Mouse (Mus musculus): ENCODE data around the gene AB124611. TPM values are rescaled to one million over a fixed set of nuclear protein-coding genes. Genes with fewer than 3 reads are reported as not detected.
A peak's percentile ranks its signal among the peaks of the same experiment; 100 is the strongest.
"Not testable (repeated sequence)": the region's sequence is repeated elsewhere in the genome, so short reads cannot be mapped to it uniquely, and the experiment has no call there.

AB124611 gene
- polyA plus RNA-seq, 1 experiment from 2014 or later = 0.74 TPM

GRCm38 (mm10) chr9:21511052-21511451 is 14.9 kb upstream of the AB124611 start:
- Histone ChIP-seq H3K27me3 (replicated peaks; ENCODE audit: control insufficient read depth, insufficient read depth, low read length) (no peaks in the 10 kb centered on the region), H3K27ac (ENCODE audit: low read depth, low read length) (0 out of 2 replicates have a peak overlapping the region, but pooled peaks have one; percentile 14), H3K4me1 (ENCODE audit: control insufficient read depth, insufficient read depth, low read length) (peaks cover 10% of the 10 kb centered on the region), H3K9ac (ENCODE audit: low read length) (peak overlapping the region; percentile 61), H3K9me3 (replicated peaks; ENCODE audit: control insufficient read depth, low read length) (no peaks in the 10 kb centered on the region), H3K36me3 (ENCODE audit: control insufficient read depth, insufficient read depth, low read length) (peaks cover 30% of the 10 kb centered on the region), H3K4me3 (ENCODE audit: low read depth, low read length) (peak overlapping the region; percentile 46), H3K4me2 (ENCODE audit: low read length) (peak overlapping the region; percentile 68)
- 81% methylated on average over 9 of the region's 9 CpGs for WGBS
- no peak for DNase-seq (ENCODE audit: low spot score)
- no peak for ATAC-seq

- peaks cover 10% of the 10 kb centered on the region for H3K4me1 ChIP-seq (ENCODE audit: control insufficient read depth, insufficient read depth, low read length)
- no peak for DNase-seq (ENCODE audit: low spot score)
- no peak for ATAC-seq
- H3K4me2 ChIP-seq (ENCODE audit: low read length) = no peak overlapping the region
- WGBS = 97% methylated on average over 4 of the region's 4 CpGs
- H3K27me3 ChIP-seq (replicated peaks; ENCODE audit: control insufficient read depth, insufficient read depth, low read length) = no peaks in the 10 kb centered on the region
- H3K27ac ChIP-seq (ENCODE audit: low read depth, low read length) = no peak overlapping the region
- peaks cover 6% of the 10 kb centered on the region for H3K36me3 ChIP-seq (ENCODE audit: control insufficient read depth, insufficient read depth, low read length)
- H3K9me3 ChIP-seq (replicated peaks; ENCODE audit: control insufficient read depth, low read length) = no peaks in the 10 kb centered on the region
- H3K4me3 ChIP-seq (ENCODE audit: low read depth, low read length) = no peak overlapping the region
- H3K9ac ChIP-seq (ENCODE audit: low read length) = no peak overlapping the region
Observed at GRCm38 (mm10) chr9:21513466-21513865, 12.5 kb upstream of the AB124611 start.

GRCm38 (mm10) chr9:21517947-21518495 is 8.0 kb upstream of the AB124611 start:
- Histone ChIP-seq H3K9me3 (replicated peaks; ENCODE audit: control insufficient read depth, low read length) (no peaks in the 10 kb centered on the region), H3K4me1 (ENCODE audit: control insufficient read depth, insufficient read depth, low read length) (no peaks in the 10 kb centered on the region), H3K27ac (ENCODE audit: low read depth, low read length) (no peak overlapping the region), H3K4me2 (ENCODE audit: low read length) (no peak overlapping the region), H3K9ac (ENCODE audit: low read length) (no peak overlapping the region), H3K27me3 (replicated peaks; ENCODE audit: control insufficient read depth, insufficient read depth, low read length) (no peaks in the 10 kb centered on the region), H3K4me3 (ENCODE audit: low read depth, low read length) (no peak overlapping the region), H3K36me3 (ENCODE audit: control insufficient read depth, insufficient read depth, low read length) (no peaks in the 10 kb centered on the region)
- WGBS = 82% methylated on average over 6 of the region's 6 CpGs
- ATAC-seq (no peak), DNase-seq (ENCODE audit: low spot score) (no peak)

GRCm38 (mm10) chr9:21518690-21519089 is 7.3 kb upstream of the AB124611 start:
- H3K4me2 ChIP-seq (ENCODE audit: low read length); H3K9me3 ChIP-seq (replicated peaks; ENCODE audit: control insufficient read depth, low read length); H3K9ac ChIP-seq (ENCODE audit: low read length); DNase-seq (ENCODE audit: low spot score); H3K4me1 ChIP-seq (ENCODE audit: control insufficient read depth, insufficient read depth, low read length); H3K4me3 ChIP-seq (ENCODE audit: low read depth, low read length); H3K36me3 ChIP-seq (ENCODE audit: control insufficient read depth, insufficient read depth, low read length); H3K27me3 ChIP-seq (replicated peaks; ENCODE audit: control insufficient read depth, insufficient read depth, low read length); ATAC-seq; H3K27ac ChIP-seq (ENCODE audit: low read depth, low read length): not testable (repeated sequence)
- WGBS = 84% methylated on average over 6 of the region's 6 CpGs

GRCm38 (mm10) chr9:21525142-21525936 is 637 bp upstream of the AB124611 start:
- H3K4me3 ChIP-seq (ENCODE audit: low read depth, low read length) = no peak overlapping the region
- H3K4me1 ChIP-seq (ENCODE audit: control insufficient read depth, insufficient read depth, low read length) = no peaks in the 10 kb centered on the region
- DNase-seq (ENCODE audit: low spot score) = no peak
- no peaks in the 10 kb centered on the region for H3K36me3 ChIP-seq (ENCODE audit: control insufficient read depth, insufficient read depth, low read length)
- H3K9ac ChIP-seq (ENCODE audit: low read length) = no peak overlapping the region
- ATAC-seq = no peak
- WGBS = 87% methylated on average over 7 of the region's 7 CpGs
- H3K27me3 ChIP-seq (replicated peaks; ENCODE audit: control insufficient read depth, insufficient read depth, low read length) = no peaks in the 10 kb centered on the region
- no peak overlapping the region for H3K4me2 ChIP-seq (ENCODE audit: low read length)
- H3K9me3 ChIP-seq (replicated peaks; ENCODE audit: control insufficient read depth, low read length) = no peaks in the 10 kb centered on the region
- no peak overlapping the region for H3K27ac ChIP-seq (ENCODE audit: low read depth, low read length)

- no peaks in the 10 kb centered on the region for H3K27me3 ChIP-seq (replicated peaks; ENCODE audit: control insufficient read depth, insufficient read depth, low read length)
- H3K9me3 ChIP-seq (replicated peaks; ENCODE audit: control insufficient read depth, low read length) = no peaks in the 10 kb centered on the region
- no peak for ATAC-seq
- H3K27ac ChIP-seq (ENCODE audit: low read depth, low read length) = no peak overlapping the region
- WGBS = 87% methylated on average over 3 of the region's 3 CpGs
- no peak for DNase-seq (ENCODE audit: low spot score)
- H3K4me1 ChIP-seq (ENCODE audit: control insufficient read depth, insufficient read depth, low read length) = no peaks in the 10 kb centered on the region
- no peak overlapping the region for H3K9ac ChIP-seq (ENCODE audit: low read length)
- no peak overlapping the region for H3K4me3 ChIP-seq (ENCODE audit: low read depth, low read length)
- no peaks in the 10 kb centered on the region for H3K36me3 ChIP-seq (ENCODE audit: control insufficient read depth, insufficient read depth, low read length)
- H3K4me2 ChIP-seq (ENCODE audit: low read length) = no peak overlapping the region
Observed at GRCm38 (mm10) chr9:21526634-21526944, 613 bp downstream of the AB124611 start.

GRCm38 (mm10) chr9:21527100-21527801 is 1.3 kb downstream of the AB124611 start:
- 96% methylated on average over 2 of the region's 2 CpGs for WGBS
- Histone ChIP-seq H3K4me1 (ENCODE audit: control insufficient read depth, insufficient read depth, low read length) (no peaks in the 10 kb centered on the region), H3K27ac (ENCODE audit: low read depth, low read length) (no peak overlapping the region), H3K9me3 (replicated peaks; ENCODE audit: control insufficient read depth, low read length) (no peaks in the 10 kb centered on the region), H3K9ac (ENCODE audit: low read length) (no peak overlapping the region), H3K36me3 (ENCODE audit: control insufficient read depth, insufficient read depth, low read length) (no peaks in the 10 kb centered on the region), H3K27me3 (replicated peaks; ENCODE audit: control insufficient read depth, insufficient read depth, low read length) (no peaks in the 10 kb centered on the region), H3K4me2 (ENCODE audit: low read length) (no peak overlapping the region), H3K4me3 (ENCODE audit: low read depth, low read length) (no peak overlapping the region)
- DNase-seq (ENCODE audit: low spot score) = no peak
- no peak for ATAC-seq

- Histone ChIP-seq H3K4me3 (ENCODE audit: low read depth, low read length) (no peak overlapping the region), H3K36me3 (ENCODE audit: control insufficient read depth, insufficient read depth, low read length) (no peaks in the 10 kb centered on the region), H3K4me1 (ENCODE audit: control insufficient read depth, insufficient read depth, low read length) (no peaks in the 10 kb centered on the region), H3K9me3 (replicated peaks; ENCODE audit: control insufficient read depth, low read length) (no peaks in the 10 kb centered on the region), H3K27ac (ENCODE audit: low read depth, low read length) (no peak overlapping the region), H3K27me3 (replicated peaks; ENCODE audit: control insufficient read depth, insufficient read depth, low read length) (no peaks in the 10 kb centered on the region), H3K4me2 (ENCODE audit: low read length) (no peak overlapping the region), H3K9ac (ENCODE audit: low read length) (no peak overlapping the region)
- 67% methylated on average over 1 of the region's 1 CpGs for WGBS
- DNase-seq (ENCODE audit: low spot score) (no peak), ATAC-seq (no peak)
Observed at GRCm38 (mm10) chr9:21527917-21528324, 1.9 kb downstream of the AB124611 start.

GRCm38 (mm10) chr9:21536501-21536900 is 10.5 kb downstream of the AB124611 start:
- Histone ChIP-seq H3K36me3 (ENCODE audit: control insufficient read depth, insufficient read depth, low read length) (no peaks in the 10 kb centered on the region), H3K27me3 (replicated peaks; ENCODE audit: control insufficient read depth, insufficient read depth, low read length) (no peaks in the 10 kb centered on the region), H3K9ac (ENCODE audit: low read length) (no peak overlapping the region), H3K9me3 (replicated peaks; ENCODE audit: control insufficient read depth, low read length) (no peaks in the 10 kb centered on the region), H3K4me2 (ENCODE audit: low read length) (no peak overlapping the region), H3K27ac (ENCODE audit: low read depth, low read length) (no peak overlapping the region), H3K4me1 (ENCODE audit: control insufficient read depth, insufficient read depth, low read length) (no peaks in the 10 kb centered on the region), H3K4me3 (ENCODE audit: low read depth, low read length) (no peak overlapping the region)
- no peak for DNase-seq (ENCODE audit: low spot score)
- ATAC-seq = no peak
- 95% methylated on average over 14 of the region's 14 CpGs for WGBS
